Mouse (Mus musculus) spleen, adult 18-20 months (tissue): ENCODE measurements around the gene Ubp1.

Experiments
- DNase-seq, 2 experiments: peaks; one replicate each; pipeline ENCODE4 v3.0.0; 2022; ENCODE audit warnings: mixed read lengths in 2 of 2

Gene Ubp1

GRCm38 (mm10) chr9:114019012-114019762 lies 88.5 kb downstream of the Ubp1 start:
- DNase-seq: no peak

- no peak for DNase-seq
Observed at GRCm38 (mm10) chr9:114022141-114022540, 91.4 kb downstream of the Ubp1 start.

GRCm38 (mm10) chr9:114025182-114025581 lies 94.4 kb downstream of the Ubp1 start:
- no peak for DNase-seq

DNA sequence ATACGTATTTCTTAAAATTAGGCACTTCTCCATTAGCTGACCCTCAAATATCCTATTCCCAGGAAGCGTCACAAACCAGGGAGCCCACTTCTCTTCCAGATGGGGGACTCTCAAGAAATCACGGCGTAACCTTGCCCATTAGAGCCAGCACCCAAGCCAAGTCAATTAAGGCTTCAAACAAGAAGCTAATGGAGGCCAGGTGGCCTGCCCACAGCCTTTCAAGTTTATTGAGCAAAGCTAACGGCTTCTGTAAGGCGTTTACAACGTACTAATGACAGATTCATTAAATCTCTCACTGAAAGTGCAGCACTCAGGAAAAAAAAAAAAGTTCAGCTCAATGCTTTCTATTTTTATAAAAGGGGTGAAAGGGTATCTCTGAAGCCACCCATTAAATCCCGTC lies 95.1 kb downstream of the Ubp1 start:
- DNase-seq: no peak

DNA sequence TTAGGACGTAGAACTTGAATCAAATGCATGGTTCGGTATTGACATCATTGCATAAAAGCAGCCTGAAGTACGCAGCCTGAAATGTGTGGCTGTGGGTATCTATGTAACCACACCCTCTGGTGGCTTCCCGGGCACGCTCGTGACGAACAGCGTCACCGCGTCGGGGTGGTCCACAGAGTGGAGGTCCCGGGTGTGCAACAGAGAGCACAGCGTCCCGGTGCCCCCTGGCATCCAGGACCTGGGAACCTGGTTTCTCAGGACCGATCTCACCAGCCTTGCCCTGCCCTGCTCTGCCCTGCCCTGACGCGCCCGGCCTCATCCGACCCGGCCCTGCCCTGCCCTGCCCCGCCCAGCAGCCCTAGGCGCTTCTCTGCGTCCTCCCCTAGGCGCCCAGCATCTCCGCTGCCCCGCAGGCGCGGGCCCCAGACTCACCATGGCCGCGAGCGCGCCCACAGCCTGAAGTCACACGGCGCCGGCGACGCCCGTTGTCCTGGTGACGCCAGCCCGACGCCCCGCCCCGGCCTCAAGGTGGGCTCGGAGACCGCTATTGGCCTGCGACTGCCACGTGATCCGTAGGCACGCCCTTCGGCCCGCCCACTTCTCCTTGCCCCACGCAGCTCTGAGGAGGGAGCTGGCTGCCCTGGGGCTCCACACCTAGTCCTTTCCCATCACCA lies 95.7 kb downstream of the Ubp1 start:
- peak; percentile 20 to 36 for DNase-seq
